Mouse (Mus musculus) midbrain, embryonic 10.5 days (tissue): ENCODE measurements around the gene Mpp1. TPM values are rescaled to one million over a fixed set of nuclear protein-coding genes. Genes with fewer than 3 reads are reported as not detected.

ENCODE experiments used
- polyA plus RNA-seq: library from polyadenylated mRNA; unstranded; fragments of >200 nt; fragmentation: Nextera tagmentation; extraction: Ambion mirVana; gene quantifications from 2 replicates; pipeline ENCODE4 v1.2.1, GENCODE M21; 2016

Gene Mpp1
- polyA plus RNA-seq, 1 experiment from 2014 or later, result 21.9 TPM

Other genes with a start within 250 kb of the Mpp1 start
- gene Gab3, start 45.6 kb downstream of the Mpp1 start, polyA plus RNA-seq, result 0.83 and 1.0 TPM in 2 replicates
- 207 and 233 TPM in 2 replicates for gene Dkc1, start 35.2 kb downstream of the Mpp1 start, polyA plus RNA-seq
- gene Smim9, start 32.8 kb upstream of the Mpp1 start, polyA plus RNA-seq, result not detected in 2 replicates